13 mouse cellular contexts compared by ENCODE assay signal in genomic region chr2:114812903-114813290, GRCm38 (mm10).
DNase-seq lines count a peak whose midpoint lies in the region; ATAC-seq and TF ChIP-seq lines count a peak whose summit lies in the region.
"Had no signal": no experiment of that assay in that cellular context is flagged by ENCODE, and none has a peak within 500 bp of the region (broad histone marks: within the 10 kb centered on the region; RNA-seq: fewer than 3 reads in every experiment).

No protein-coding gene starts in this region.

- H3K4me1 ChIP-seq in liver, adult 2 months (ENCODE audit: control insufficient read depth, insufficient read depth, low read length) = no peaks in the 10 kb centered on the region
- no peaks in the 10 kb centered on the region for H3K4me1 ChIP-seq in liver, embryonic 11.5 days (replicated peaks; ENCODE audit: control insufficient read depth, insufficient read depth, low read length)
- H3K4me1 ChIP-seq in embryonic facial prominence, embryonic 10.5 days = peaks cover 38% of the 10 kb centered on the region
- H3K4me1 ChIP-seq in limb, embryonic 10.5 days = peaks cover 52% of the 10 kb centered on the region
- H3K4me1 ChIP-seq: liver, embryonic 15.5 days had no signal

- 0 out of 2 replicates have a peak overlapping the region, but pooled peaks have one; percentile 44 for H3K27ac ChIP-seq in liver, adult 2 months (replicated peaks; ENCODE audit: insufficient read depth, low read depth, low read length)
- H3K27ac ChIP-seq in liver, embryonic 11.5 days (ENCODE audit: low read depth, low read length) = no peak overlapping the region
- H3K27ac ChIP-seq in embryonic facial prominence, embryonic 10.5 days (replicated peaks) = no peak overlapping the region
- H3K27ac ChIP-seq in limb, embryonic 10.5 days = 0 out of 2 replicates have a peak overlapping the region, but pooled peaks have one; percentile 38
- H3K27ac ChIP-seq: forebrain, embryonic 10.5 days; heart, embryonic 15.5 days; layer of hippocampus, adult 2 months; liver, embryonic 15.5 days had no signal

- H3K79me2 ChIP-seq in liver, adult 2 months (ENCODE audit: control insufficient read depth, insufficient read depth, low read length) = no peaks in the 10 kb centered on the region

- no peak overlapping the region for H3K4me3 ChIP-seq in liver, adult 2 months (ENCODE audit: insufficient read depth, low read depth, low read length)
- H3K4me3 ChIP-seq in liver, embryonic 11.5 days (ENCODE audit: low read depth, low read length) = no peak overlapping the region
- no peak overlapping the region for H3K4me3 ChIP-seq in embryonic facial prominence, embryonic 10.5 days
- no peak overlapping the region for H3K4me3 ChIP-seq in limb, embryonic 10.5 days
- H3K4me3 ChIP-seq: forebrain, embryonic 10.5 days; heart, embryonic 15.5 days; layer of hippocampus, adult 2 months; liver, embryonic 15.5 days had no signal

- ATAC-seq in liver, embryonic 11.5 days (replicated peaks; ENCODE audit: low FRiP score) = no peak

- H3K9ac ChIP-seq in liver, adult 2 months (ENCODE audit: low read depth, low read length) = no peak overlapping the region
- no peak overlapping the region for H3K9ac ChIP-seq in liver, embryonic 11.5 days (ENCODE audit: low read depth, low read length)
- H3K9ac ChIP-seq: heart, embryonic 15.5 days; liver, embryonic 15.5 days had no signal

- WGBS in liver, adult 2 months = 72% methylated on average over 3 of the region's 3 CpGs
- WGBS in liver, embryonic 11.5 days = 58% methylated on average over 3 of the region's 3 CpGs
- whole genome bisulfite sequencing in embryonic facial prominence, embryonic 10.5 days = 8% methylated on average over 3 of the region's 3 CpGs
- 11% methylated on average over 3 of the region's 3 CpGs for WGBS in limb, embryonic 10.5 days

- TF ChIP-seq POLR2A in liver, adult 2 months (IDR thresholded peaks at IDR 0.05; ENCODE audit: extremely low read depth, insufficient read depth, low read length) = no peak

- no peaks in the 10 kb centered on the region for H3K9me3 ChIP-seq in liver, embryonic 11.5 days (ENCODE audit: control insufficient read depth, low read length)
- H3K9me3 ChIP-seq in embryonic facial prominence, embryonic 10.5 days = no peaks in the 10 kb centered on the region
- H3K9me3 ChIP-seq in limb, embryonic 10.5 days (replicated peaks) = no peaks in the 10 kb centered on the region
- H3K9me3 ChIP-seq: forebrain, embryonic 10.5 days; heart, embryonic 15.5 days; liver, embryonic 15.5 days had no signal

- peak; percentile 18 to 52 for DNase-seq in adrenal gland, adult (ENCODE audit: inconsistent age in 2 of 2, low spot score in 1 of 2)
- DNase-seq in adrenal gland, adult 2 months = no peak
- DNase-seq in liver, adult 2 months (ENCODE audit: extremely low read depth, low read depth, low spot score) = no peak
- DNase-seq in liver, embryonic 11.5 days (ENCODE audit: low spot score) = no peak
- DNase-seq in embryonic facial prominence, embryonic 10.5 days (ENCODE audit: low spot score) = peak; percentile 65
- DNase-seq in limb, embryonic 10.5 days (ENCODE audit: low spot score) = peak; percentile 40
- DNase-seq in gastrocnemius, postnatal 4 days (ENCODE audit: low spot score in 2 of 2) = no peak
- no peak for DNase-seq in thymus, adult 18-20 months
- DNase-seq: cerebellum, adult 11-12 months had no signal

- H3K27me3 ChIP-seq in liver, adult 2 months (ENCODE audit: control insufficient read depth, insufficient read depth, low read length) = no peaks in the 10 kb centered on the region
- H3K27me3 ChIP-seq in liver, embryonic 11.5 days (replicated peaks; ENCODE audit: control insufficient read depth, insufficient read depth, low read length) = no peaks in the 10 kb centered on the region
- 0 out of 2 replicates have a peak, but pooled peaks cover 7% of the 10 kb centered on the region for H3K27me3 ChIP-seq in embryonic facial prominence, embryonic 10.5 days (replicated peaks; ENCODE audit: low read depth, poor library complexity, severe bottlenecking)
- no peaks in the 10 kb centered on the region for H3K27me3 ChIP-seq in limb, embryonic 10.5 days (ENCODE audit: low read depth, poor library complexity, severe bottlenecking)
- H3K27me3 ChIP-seq: heart, embryonic 15.5 days; liver, embryonic 15.5 days had no signal

- no peak overlapping the region for H3K4me2 ChIP-seq in liver, embryonic 11.5 days
- H3K4me2 ChIP-seq: heart, embryonic 15.5 days; liver, embryonic 15.5 days had no signal

- no peak for TF ChIP-seq CTCF in liver, adult 2 months (IDR thresholded peaks at IDR 0.05; ENCODE audit: low read depth, low read length)

- H3K36me3 ChIP-seq in liver, adult 2 months (ENCODE audit: control insufficient read depth, insufficient read depth, low read length) = no peaks in the 10 kb centered on the region
- H3K36me3 ChIP-seq in liver, embryonic 11.5 days (ENCODE audit: control insufficient read depth, insufficient read depth, low read length) = no peaks in the 10 kb centered on the region
- H3K36me3 ChIP-seq in embryonic facial prominence, embryonic 10.5 days (replicated peaks) = no peaks in the 10 kb centered on the region
- no peaks in the 10 kb centered on the region for H3K36me3 ChIP-seq in limb, embryonic 10.5 days
- H3K36me3 ChIP-seq: forebrain, embryonic 10.5 days; heart, embryonic 15.5 days; liver, embryonic 15.5 days had no signal

Comparison
In these comparisons a context has a peak if more than half of its experiments do, and no peak if none do; other contexts are left out.
1. DNase-seq: peak in adrenal gland, adult (2 of 2), embryonic facial prominence, embryonic 10.5 days (single experiment) and limb, embryonic 10.5 days (single experiment); none in adrenal gland, adult 2 months (single experiment), liver, adult 2 months (single experiment), liver, embryonic 11.5 days (single experiment), gastrocnemius, postnatal 4 days (0 of 2) and thymus, adult 18-20 months (0 of 2).
2. H3K27ac ChIP-seq: peak in liver, adult 2 months (single experiment) and limb, embryonic 10.5 days (single experiment); none in liver, embryonic 11.5 days (single experiment) and embryonic facial prominence, embryonic 10.5 days (single experiment).